Mouse (Mus musculus): ENCODE measurements around the gene Kcnma1.

The Kcnma1 gene

DNA sequence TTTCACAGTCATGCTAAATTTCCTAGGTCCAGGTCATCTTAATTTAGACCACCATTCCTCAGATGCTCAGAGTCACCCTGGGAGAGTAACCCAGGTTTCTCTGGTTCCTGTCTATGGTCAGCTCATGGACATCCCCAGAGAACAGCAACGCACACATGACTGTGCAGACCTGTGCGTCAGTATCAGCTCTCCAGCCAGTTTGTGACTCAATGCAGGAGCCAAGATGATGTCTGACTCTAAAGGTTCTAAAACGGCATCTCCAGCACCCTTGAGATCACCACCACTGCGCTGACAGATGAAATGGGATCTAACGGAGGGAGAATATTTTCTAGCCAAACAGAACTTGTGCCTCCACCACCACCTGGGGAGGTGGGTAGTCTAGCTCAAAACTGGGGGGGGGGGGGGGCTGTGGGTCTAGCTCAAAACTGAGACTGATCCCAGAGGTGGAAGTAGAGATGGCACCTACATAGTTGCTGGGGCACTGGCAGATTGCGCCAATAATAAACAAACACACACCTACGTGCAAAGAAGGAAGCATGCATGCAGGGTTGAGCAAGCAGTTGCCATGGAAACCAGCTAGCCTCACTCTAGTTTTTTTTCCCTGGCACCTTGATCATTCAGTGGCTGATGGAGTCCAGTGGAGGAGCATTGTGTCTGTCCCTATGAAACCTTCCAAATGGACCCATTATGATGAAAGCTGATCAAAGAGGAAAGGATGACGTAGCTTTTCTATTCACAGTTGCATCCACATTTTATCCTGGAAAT is 231.3 kb downstream of the Kcnma1 start:
- no peak for DNase-seq (ENCODE audit: low spot score in 2 of 2)

DNA sequence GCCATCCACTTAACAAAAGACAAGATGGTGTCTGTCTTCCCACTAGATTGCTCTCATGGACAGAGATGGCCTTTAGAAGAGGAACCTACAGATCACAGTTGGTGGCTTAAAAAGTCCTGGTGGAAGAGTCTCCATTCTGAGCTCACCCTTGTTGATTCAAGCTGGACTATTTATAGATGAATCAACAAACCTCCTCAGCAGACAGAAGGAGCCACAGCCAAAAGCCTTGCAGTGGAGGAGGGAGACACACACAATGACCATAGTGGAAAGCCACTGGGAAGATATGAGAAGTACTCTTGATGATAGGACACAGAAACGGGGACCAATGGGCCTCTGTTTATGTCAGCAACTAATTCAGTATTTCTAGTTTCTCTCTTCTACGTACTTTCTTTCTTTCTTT is 239.7 kb downstream of the Kcnma1 start:
- no peak for DNase-seq (ENCODE audit: low spot score in 2 of 2)

DNA sequence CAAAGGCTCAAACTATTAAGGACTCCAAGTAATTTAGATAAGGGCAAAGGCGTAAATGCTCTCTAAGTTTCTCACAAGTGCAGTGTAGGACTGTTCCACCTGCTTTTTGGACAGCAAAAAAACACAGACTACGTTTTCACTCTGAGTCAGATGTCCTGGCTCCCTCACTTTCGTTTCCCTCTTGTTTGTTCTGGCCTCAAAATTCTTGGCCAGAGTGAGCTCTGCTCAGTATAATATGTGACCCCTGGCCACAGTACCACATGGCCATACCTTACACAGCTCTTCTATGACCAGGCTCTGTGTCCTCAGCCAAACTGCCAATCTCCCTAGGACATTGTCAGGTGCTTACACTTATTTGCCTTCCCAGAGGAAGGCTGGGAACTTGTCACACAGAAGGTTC is 241.6 kb downstream of the Kcnma1 start:
- DNase-seq (ENCODE audit: low spot score in 2 of 2), result peak in 1 of 2 experiments; percentile 3

- DNase-seq (ENCODE audit: low spot score in 2 of 2), result peak; percentile 10 to 27
These were observed 242.5 kb downstream of the Kcnma1 start for GRCm38 (mm10) chr14:23771794-23772193.

GRCm38 (mm10) chr14:23762471-23762870 is 251.8 kb downstream of the Kcnma1 start:
- no peak for DNase-seq (ENCODE audit: low spot score in 2 of 2)

GRCm38 (mm10) chr14:23759626-23760025 is 254.7 kb downstream of the Kcnma1 start:
- no peak for DNase-seq (ENCODE audit: low spot score in 2 of 2)

DNA sequence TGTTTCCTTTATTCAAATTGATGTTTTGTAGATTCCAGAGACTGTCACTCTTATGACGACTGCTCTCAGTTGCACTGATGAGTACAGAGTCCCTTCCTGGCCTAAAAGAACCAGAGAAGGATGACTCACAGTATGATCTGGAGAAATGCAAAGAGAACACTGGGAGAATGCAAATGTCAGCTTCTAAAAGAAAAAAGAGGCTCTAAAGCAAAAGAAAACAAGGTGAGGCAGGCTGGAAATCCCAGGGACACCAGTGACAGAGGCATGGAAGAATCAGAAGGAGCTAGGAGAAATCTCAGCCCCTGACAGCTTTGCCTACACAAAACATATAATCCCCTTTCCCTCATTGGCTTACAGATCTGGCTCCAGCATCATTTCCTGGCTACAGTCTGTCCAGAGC is 255.9 kb downstream of the Kcnma1 start:
- no peak for DNase-seq (ENCODE audit: low spot score in 2 of 2)

DNA sequence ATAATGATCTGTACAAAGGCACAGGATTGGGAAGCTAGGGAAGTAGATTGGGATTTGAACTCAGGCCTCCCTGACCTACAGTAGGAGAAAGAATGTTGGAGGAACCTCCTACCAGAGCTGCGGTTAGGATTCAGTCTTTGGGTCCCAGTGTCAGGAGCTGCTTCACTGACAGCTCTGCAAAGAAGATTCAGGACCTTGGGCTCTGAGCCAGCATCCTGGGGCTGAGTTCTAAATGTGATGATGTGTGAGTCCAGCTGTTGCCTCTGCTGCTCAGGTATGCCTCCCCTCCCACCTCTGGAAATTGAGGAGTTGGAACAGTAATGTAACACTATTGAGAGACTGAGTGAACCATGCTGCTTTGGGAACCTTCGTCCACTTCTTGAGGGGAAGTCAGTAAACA is 266.3 kb downstream of the Kcnma1 start:
- DNase-seq (ENCODE audit: low spot score in 2 of 2), result no peak

DNA sequence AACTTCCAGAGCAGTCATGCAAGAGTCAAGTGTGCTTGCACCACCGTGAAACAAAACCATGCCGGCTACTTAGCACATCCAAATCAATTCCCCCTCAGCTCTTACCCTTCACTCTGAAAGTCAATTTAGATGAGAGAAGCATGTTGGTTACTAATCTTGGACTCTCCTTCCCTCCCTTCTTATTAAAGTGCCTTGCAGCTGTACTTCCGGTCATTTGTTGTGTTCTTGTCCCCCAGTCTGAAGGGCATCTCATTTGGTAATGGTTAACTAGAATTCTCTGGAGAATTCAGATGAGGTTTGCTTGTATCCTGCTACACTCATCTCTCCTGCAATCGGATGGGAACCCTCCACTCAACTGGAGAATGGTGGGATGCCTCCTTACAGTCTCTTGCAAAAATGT is 267.3 kb downstream of the Kcnma1 start:
- DNase-seq (ENCODE audit: low spot score in 2 of 2), result no peak

DNA sequence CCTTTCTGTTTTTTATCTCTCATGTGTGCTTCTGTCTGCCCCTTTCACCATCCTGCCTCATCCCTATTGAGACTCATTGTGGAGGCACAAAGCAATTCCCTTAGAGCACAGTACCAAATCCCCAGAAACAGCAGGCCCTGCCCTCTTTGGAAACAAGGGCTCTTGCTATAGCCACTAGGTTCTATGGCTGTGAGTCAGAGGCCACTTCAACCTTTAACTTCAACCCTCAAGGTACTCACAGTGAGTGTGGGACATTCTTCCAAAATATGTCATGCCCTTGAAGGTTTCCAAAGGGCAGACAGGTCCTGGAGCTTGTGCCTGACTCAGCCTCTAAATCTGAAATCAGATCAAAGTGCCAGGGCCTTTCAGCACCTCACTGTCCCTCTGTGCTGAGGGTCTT is 272.8 kb downstream of the Kcnma1 start:
- no peak for DNase-seq (ENCODE audit: low spot score in 2 of 2)

DNA sequence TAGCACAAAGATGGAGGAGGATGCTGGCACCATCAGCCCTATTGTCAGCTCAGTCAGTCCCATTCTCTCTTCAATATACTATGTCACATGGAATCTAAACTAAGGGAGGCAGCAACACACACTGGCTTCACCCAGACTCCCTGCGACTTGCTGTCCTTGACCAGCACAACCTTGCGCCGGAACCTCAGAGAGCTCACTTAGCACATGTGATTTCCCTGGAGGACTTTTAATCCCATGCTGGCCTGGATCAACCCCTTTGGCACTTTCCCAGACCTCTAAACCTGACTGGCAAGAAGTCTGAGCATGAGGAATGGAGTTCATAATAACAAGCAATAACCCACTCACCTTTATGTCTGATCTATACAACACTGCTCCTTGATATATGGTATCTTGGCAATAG is 280.1 kb downstream of the Kcnma1 start:
- DNase-seq (ENCODE audit: low spot score in 2 of 2), result no peak

- DNase-seq (ENCODE audit: low spot score in 2 of 2), result no peak
These were observed 284.9 kb downstream of the Kcnma1 start for GRCm38 (mm10) chr14:23729377-23729776.

DNA sequence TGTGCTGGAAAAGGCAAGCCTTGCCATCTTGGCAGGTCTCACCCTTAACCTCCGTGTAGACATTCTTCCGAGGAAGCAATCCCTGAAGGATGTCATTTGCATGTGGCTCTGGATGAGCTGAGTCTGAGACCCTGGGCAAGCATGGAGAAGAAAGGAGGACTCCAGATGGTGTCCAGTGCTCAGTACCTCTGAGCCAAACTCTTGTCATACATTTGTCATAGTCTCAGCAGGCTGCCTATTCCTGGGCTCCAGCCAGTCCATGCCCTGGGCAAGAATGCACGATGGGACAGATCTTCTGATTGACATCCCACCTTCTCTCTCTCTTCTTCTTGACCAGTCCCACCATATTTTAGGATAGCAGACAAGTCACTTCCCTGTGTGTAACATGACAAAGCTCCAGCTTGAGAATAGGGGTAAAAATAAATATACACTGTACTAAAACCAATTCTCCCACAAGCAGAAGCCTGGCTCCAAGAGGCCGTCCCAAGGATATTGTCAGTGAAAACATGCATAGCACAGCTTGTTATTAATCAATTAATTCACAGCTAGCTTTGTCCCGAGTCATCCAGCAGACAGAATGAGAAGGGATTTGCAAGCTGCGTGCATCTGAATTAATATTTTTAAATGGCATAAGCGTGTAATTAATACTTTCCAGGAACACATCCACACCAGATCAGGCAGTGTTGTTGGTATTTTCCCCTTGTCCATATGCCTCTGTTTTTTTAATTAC is 290.4 kb downstream of the Kcnma1 start:
- no peak for DNase-seq (ENCODE audit: low spot score in 2 of 2)

DNA sequence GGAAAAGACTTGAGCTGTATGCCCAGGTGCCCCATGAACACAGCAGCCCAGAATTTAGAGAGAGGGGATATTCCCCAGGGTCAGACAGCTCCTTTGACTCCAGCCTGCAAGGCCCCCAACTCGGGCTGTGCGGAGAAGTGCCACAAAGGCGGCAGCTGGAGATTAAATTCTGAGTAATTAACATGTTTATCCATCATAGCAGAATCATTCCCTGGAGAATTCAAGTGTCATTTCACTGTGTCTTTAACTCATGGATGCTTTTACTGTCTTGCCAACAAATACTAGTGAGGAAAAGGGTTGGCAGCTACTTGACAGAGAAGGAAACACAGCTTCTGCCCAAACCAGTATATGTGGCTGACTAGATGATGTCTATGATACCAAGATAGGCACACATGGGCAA is 295.0 kb downstream of the Kcnma1 start:
- no peak for DNase-seq (ENCODE audit: low spot score in 2 of 2)

DNA sequence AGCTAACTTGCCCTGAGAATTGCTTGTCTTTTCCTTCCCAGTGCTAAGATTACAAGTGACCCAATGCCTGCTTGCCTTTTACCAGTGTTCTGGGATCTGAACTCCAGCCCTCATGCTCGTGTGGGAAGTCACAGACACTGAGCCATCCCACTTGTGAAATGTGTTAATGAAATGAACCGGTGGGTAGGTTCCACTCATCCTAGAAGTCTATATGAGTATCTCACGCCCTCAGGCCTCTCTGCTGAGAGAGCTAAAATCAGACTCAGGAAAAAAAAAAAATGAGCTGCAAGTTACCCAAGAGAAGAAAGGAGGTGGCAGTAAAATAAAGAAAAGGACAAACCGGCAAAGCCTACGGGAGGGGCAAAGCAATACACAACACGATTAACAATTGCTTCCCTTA is 295.6 kb downstream of the Kcnma1 start:
- DNase-seq (ENCODE audit: low spot score in 2 of 2), result no peak

DNA sequence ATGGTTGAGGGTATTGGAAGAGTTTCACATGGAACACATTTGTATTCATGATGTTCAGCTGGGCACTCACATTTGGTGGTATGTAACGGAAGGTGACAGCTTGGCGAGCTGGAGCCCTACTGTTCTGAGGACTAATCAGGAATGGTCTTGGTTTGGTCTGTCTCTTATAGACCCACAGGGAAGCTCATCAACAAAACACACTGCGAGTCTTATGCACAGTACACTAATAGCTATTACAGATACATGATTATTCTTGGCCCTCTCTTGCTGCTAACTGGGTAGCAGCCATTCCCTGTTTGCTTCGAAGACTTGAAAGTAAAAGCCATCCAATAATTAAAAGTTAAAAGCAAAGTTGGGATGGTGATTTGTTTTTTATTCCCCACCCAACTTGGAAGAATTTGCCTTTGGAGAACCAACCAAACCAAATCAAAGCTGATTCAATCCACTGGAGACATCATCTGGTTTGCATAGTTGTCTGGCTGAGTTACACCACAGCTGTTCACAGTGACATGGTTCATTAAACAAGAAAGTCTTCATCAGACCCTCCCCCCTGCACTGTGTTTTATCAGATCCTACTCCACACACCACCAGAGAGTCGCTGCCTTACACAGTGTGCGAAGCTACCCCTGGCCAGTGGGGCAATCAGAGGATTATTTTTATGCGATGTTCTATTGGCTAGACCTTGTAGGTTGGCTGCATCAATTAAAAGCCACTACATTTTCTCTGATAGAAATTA is 299.7 kb downstream of the Kcnma1 start:
- no peak for DNase-seq (ENCODE audit: low spot score in 2 of 2)

GRCm38 (mm10) chr14:23712891-23713290 is 301.4 kb downstream of the Kcnma1 start:
- DNase-seq (ENCODE audit: low spot score in 2 of 2), result no peak

DNA sequence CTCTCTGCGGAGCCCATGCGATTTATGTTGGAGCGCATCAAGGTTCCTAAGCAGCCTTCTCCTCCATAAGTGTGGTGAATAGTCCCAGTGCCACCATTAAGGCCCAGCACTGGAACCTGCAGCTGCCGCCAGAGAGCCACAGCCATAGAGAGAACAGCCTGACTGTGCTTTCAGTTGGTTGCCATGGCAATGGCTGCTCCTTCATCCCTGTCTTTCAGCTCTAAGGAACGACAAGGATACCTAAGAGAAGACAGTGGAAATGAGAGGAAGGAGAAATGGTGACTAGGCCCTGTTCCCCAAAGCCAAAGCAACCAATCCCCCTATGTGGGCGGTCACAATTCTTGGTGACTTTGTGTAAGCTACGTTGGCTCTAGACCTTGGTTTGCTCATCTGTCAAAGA is 303.3 kb downstream of the Kcnma1 start:
- DNase-seq (ENCODE audit: low spot score in 2 of 2), result no peak

DNA sequence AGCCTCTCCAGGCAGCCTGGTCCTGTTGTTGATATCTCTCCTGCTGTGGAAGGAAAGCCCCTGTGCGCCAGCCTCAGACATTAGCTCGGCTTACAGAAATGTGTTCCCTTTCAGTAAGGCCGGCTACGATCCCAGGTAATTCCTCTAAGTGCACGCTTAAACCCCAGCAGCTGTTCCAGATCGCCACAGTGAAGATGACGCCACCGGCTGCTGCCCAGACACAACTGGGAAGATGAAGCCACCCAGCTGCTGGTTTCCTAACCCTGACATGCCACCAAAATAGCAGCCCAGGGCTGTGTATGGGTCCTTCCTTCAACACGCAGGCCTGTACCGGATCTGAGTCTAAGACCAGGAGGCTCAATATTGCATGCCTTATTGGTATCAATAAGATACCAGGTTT is 307.5 kb downstream of the Kcnma1 start:
- DNase-seq (ENCODE audit: low spot score in 2 of 2), result no peak

DNA sequence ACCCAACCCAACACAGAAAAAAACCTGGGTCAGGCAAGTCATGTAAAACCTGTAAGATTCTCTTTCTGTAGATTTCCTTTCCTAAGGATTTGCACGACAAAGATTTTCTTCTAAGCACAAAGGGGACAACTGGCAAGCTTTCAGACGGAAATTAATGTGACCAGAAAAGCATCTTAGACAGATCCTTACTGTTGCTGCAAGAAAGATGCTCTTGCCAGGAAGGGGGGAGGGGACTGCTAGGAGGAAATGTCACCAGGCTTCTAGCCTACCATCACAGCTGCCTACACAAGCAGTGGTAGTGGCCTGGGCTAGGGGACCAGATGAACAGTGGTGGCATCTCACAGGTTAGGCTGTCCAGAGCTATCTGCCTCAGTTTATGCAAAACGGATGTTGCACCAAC is 308.6 kb downstream of the Kcnma1 start:
- no peak for DNase-seq (ENCODE audit: low spot score in 2 of 2)

- DNase-seq (ENCODE audit: low spot score in 2 of 2), result no peak
These were observed 310.0 kb downstream of the Kcnma1 start for GRCm38 (mm10) chr14:23704303-23704702.

GRCm38 (mm10) chr14:23696341-23696740 is 317.9 kb downstream of the Kcnma1 start:
- no peak for DNase-seq (ENCODE audit: low spot score in 2 of 2)

- DNase-seq (ENCODE audit: low spot score in 2 of 2), result no peak
These were observed 324.6 kb downstream of the Kcnma1 start for GRCm38 (mm10) chr14:23689681-23690080.

All from heart, adult 9 months (tissue).